Mouse (Mus musculus) intestine, embryonic 14.5 days (tissue): ENCODE measurements at regions not wholly inside any gene's neighbourhood (a gene's known extent, or its start where the extent isn't known, plus 50 kb on each side); places are given as distances from the start of the nearest gene placed in this dataset.

Source experiments
- ATAC-seq: fragments of 200-750 bp; cut with Nextera tagmentation; replicated peaks from 2 replicates; pipeline ENCODE4 v1.8.0; 2017; ENCODE audit warnings: low read depth, moderate number of reproducible peaks, moderate TSS enrichment, moderate library complexity; ENCODE audit not compliant: low FRiP score, low TSS enrichment
- DNase-seq: peaks from one replicate; pipeline ENCODE4 v3.0.0-alpha.2; 2018; ENCODE audit warnings: low spot score
- H3K27ac ChIP-seq: fragments of 300-500 bp; sonication (generic); 2 replicates; pipeline ENCODE4 v1.5.1; 2014; ENCODE audit warnings: low read depth, mild to moderate bottlenecking, control low read depth
- H3K27me3 ChIP-seq: fragments of 300-500 bp; sonication (generic); replicated peaks from 2 replicates; pipeline ENCODE4 v1.6.1; 2014; ENCODE audit warnings: low read length, control low read depth; ENCODE audit not compliant: control insufficient read depth, insufficient read depth
- H3K36me3 ChIP-seq: fragments of 300-500 bp; sonication (generic); 2 replicates; pipeline ENCODE4 v1.6.1; 2014; ENCODE audit warnings: low read length, control low read depth; ENCODE audit not compliant: control insufficient read depth, insufficient read depth
- H3K4me1 ChIP-seq: fragments of 300-500 bp; sonication (generic); replicated peaks from 2 replicates; pipeline ENCODE4 v1.6.1; 2014; ENCODE audit warnings: low read length, control low read depth, mixed read lengths; ENCODE audit not compliant: control insufficient read depth, insufficient read depth
- H3K4me2 ChIP-seq: fragments of 300-500 bp; sonication (generic); 2 replicates; pipeline ENCODE4 v1.6.1; 2014; ENCODE audit warnings: low read length
- H3K4me3 ChIP-seq: fragments of 300-500 bp; sonication (generic); 2 replicates; pipeline ENCODE4 v1.5.1; 2014; ENCODE audit warnings: low read depth, low read length, control low read depth, mixed read lengths
- H3K9ac ChIP-seq: fragments of 300-500 bp; sonication (generic); 2 replicates; pipeline ENCODE4 v1.6.1; 2014; ENCODE audit warnings: mild to moderate bottlenecking, low read length
- H3K9me3 ChIP-seq: fragments of 300-500 bp; sonication (generic); 2 replicates; pipeline ENCODE4 v1.6.1; 2016; ENCODE audit warnings: low read length, control low read depth; ENCODE audit not compliant: control insufficient read depth
- WGBS: fragments of 180-500 bp; shearing (Covaris S2); extraction: QIAGEN DNeasy Blood & Tissue Kit; methylation state at CpG from one replicate; pipeline ENCODE4 v1.1.7; 2014; 5-methylcytosine and 5-hydroxymethylcytosine counted together

DNA sequence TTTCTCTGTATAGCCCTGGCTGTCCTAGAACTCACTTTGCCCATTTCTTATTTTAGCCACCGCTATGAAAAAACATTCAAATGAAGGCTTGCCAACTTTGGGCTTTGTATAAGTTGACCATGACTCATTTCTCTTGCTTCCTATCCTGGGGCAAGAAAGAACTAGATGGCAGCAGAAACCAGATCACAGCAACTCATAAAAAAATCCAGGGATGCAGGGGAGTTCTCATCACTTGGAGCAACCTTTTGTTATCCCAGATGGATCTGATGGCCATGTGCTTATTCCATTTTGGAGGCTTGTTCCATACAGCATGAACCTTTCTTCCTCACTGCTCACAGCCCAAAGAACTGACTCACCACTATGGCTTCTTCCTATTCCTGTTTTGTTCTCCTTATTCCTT, 52.1 kb upstream of the Rab11fip2 start:
- H3K9me3 ChIP-seq: no peaks in the 10 kb centered on the region
- no peak for ATAC-seq
- H3K36me3 ChIP-seq: no peaks in the 10 kb centered on the region
- H3K27me3 ChIP-seq: no peaks in the 10 kb centered on the region
- no peaks in the 10 kb centered on the region for H3K4me1 ChIP-seq
- H3K9ac ChIP-seq: no peak overlapping the region
- no peak overlapping the region for H3K4me2 ChIP-seq
- no peak overlapping the region for H3K4me3 ChIP-seq
- H3K27ac ChIP-seq: no peak overlapping the region
- no peak for DNase-seq
- WGBS: 89% methylated on average over 1 of the region's 1 CpGs
